Mouse (Mus musculus) kidney, adult 2 months (tissue): ENCODE data around the gene Dbp.

Source experiments
- CTCF ChIP-seq: fragments of 200-500 bp; conservative IDR thresholded peaks from 2 replicates; pipeline ENCODE4 v1.5.1; 2011; ENCODE audit warnings: low read depth, mild to moderate bottlenecking, control low read depth, low read length, moderate library complexity, mixed read lengths; ENCODE audit not compliant: insufficient read depth, insufficient read length
- POLR2A ChIP-seq: fragments of 200-500 bp; IDR thresholded peaks from one replicate; pipeline ENCODE4 v1.6.1; 2011; ENCODE audit warnings: low read depth, low read length, control low read depth

GRCm38 (mm10) chr7:45746518-45746917 lies 41.6 kb downstream of the Dbp start:
- TF ChIP-seq CTCF (peak; percentile 46), POLR2A (no peak)
